Mouse (Mus musculus) MEL (cell line): ENCODE data around the gene Ybx3. TPM values are rescaled to one million over a fixed set of nuclear protein-coding genes. Genes with fewer than 3 reads are reported as not detected.

Source experiments
- DNase-seq: peaks from one replicate; pipeline ENCODE4 v3.0.0; 2011; ENCODE audit warnings: low read depth, low spot score
- H3K27ac ChIP-seq: 2 replicates; pipeline ENCODE4 v1.5.1; 2012; ENCODE audit warnings: low read depth, mild to moderate bottlenecking, control low read depth, low read length, moderate library complexity; ENCODE audit not compliant: control insufficient read depth
- H3K27me3 ChIP-seq, 2 experiments: fragments of 150-350 bp in 1 of 2; sonication (generic) in 1 of 2; 2 replicates each; pipeline ENCODE4 v1.6.1; 2012; ENCODE audit warnings: low read length in 2 of 2, mild to moderate bottlenecking in 2 of 2, improper control_type of control experiment in 1 of 2, moderate library complexity in 1 of 2; ENCODE audit not compliant: insufficient read depth in 2 of 2, control insufficient read depth in 1 of 2
- H3K36me3 ChIP-seq, 2 experiments: 2 replicates each; pipeline ENCODE4 v1.6.1; 2012 to 2014; ENCODE audit warnings: low read length in 2 of 2, improper control_type of control experiment in 1 of 2, inconsistent platforms in 1 of 2, mild to moderate bottlenecking in 1 of 2; ENCODE audit not compliant: insufficient read depth in 2 of 2, control insufficient read depth in 1 of 2
- H3K4me1 ChIP-seq, 2 experiments: fragments of 150-350 bp in 1 of 2; sonication (generic) in 1 of 2; 2 replicates each; pipeline ENCODE4 v1.6.1; 2012; ENCODE audit warnings: low read length in 2 of 2, improper control_type of control experiment in 1 of 2, mild to moderate bottlenecking in 1 of 2; ENCODE audit not compliant: insufficient read depth in 2 of 2, control insufficient read depth in 1 of 2
- H3K4me3 ChIP-seq, 2 experiments: fragments of 150-350 bp in 1 of 2; sonication (generic) in 1 of 2; 2 replicates each; pipeline ENCODE4 v1.5.1; 2012; ENCODE audit warnings: low read depth in 2 of 2, low read length in 2 of 2, mild to moderate bottlenecking in 2 of 2, moderate library complexity in 2 of 2, control low read depth in 1 of 2, improper control_type of control experiment in 1 of 2; ENCODE audit not compliant: control insufficient read depth in 1 of 2, insufficient read depth in 1 of 2
- H3K79me2 ChIP-seq: 2 replicates; pipeline ENCODE4 v1.6.1; 2012; ENCODE audit warnings: mild to moderate bottlenecking, low read length, moderate library complexity; ENCODE audit not compliant: control insufficient read depth, poor library complexity, insufficient read depth
- H3K9ac ChIP-seq: 2 replicates; pipeline ENCODE4 v1.6.1; 2012; ENCODE audit warnings: low read depth, mild to moderate bottlenecking, control low read depth, low read length, moderate library complexity; ENCODE audit not compliant: control insufficient read depth, poor library complexity, severe bottlenecking
- H3K9me3 ChIP-seq: fragments of 150-350 bp; sonication (generic); replicated peaks from 2 replicates; pipeline ENCODE4 v1.6.1; 2012; ENCODE audit warnings: mild to moderate bottlenecking, low read length, improper control_type of control experiment, moderate library complexity; ENCODE audit not compliant: insufficient read depth
- BHLHE40 ChIP-seq: IDR thresholded peaks from 2 replicates; pipeline ENCODE4 v1.6.1; 2012; ENCODE audit warnings: low read depth, mild to moderate bottlenecking, inconsistent platforms, low read length, improper control_type of control experiment, borderline replicate concordance
- CTCF ChIP-seq, 3 experiments: IDR thresholded peaks in 2 of 3; conservative IDR thresholded peaks in 1 of 3; 2 replicates each; pipeline ENCODE4 v1.5.1; 2011 to 2012; ENCODE audit warnings: low read length in 3 of 3, low read depth in 2 of 3, mild to moderate bottlenecking in 2 of 3, improper control_type of control experiment in 1 of 3, inconsistent platforms in 1 of 3, mixed read lengths in 1 of 3, moderate library complexity in 1 of 3; ENCODE audit not compliant: control insufficient read depth in 1 of 3, insufficient read depth in 1 of 3, poor library complexity in 1 of 3, severe bottlenecking in 1 of 3
- E2F4 ChIP-seq: IDR thresholded peaks from 2 replicates; pipeline ENCODE4 v1.6.1; 2011; ENCODE audit warnings: low read depth, low read length, improper control_type of control experiment, borderline replicate concordance
- ELF1 ChIP-seq: IDR thresholded peaks from 2 replicates; pipeline ENCODE4 v1.6.1; 2014; ENCODE audit warnings: low read depth, mild to moderate bottlenecking, inconsistent platforms, low read length, improper control_type of control experiment, moderate library complexity
- GATA1 ChIP-seq: IDR thresholded peaks from 2 replicates; pipeline ENCODE4 v1.6.1; 2011; ENCODE audit warnings: low read depth, low read length, improper control_type of control experiment
- JUND ChIP-seq: IDR thresholded peaks from 2 replicates; pipeline ENCODE4 v1.6.1; 2011; ENCODE audit warnings: low read depth, mild to moderate bottlenecking, improper control_type of control experiment, low read length
- KAT2A ChIP-seq: conservative IDR thresholded peaks from 2 replicates; pipeline ENCODE4 v1.6.1; 2012; ENCODE audit warnings: low read depth, low read length, improper control_type of control experiment, inconsistent platforms
- MAFK ChIP-seq: IDR thresholded peaks from 2 replicates; pipeline ENCODE4 v1.6.1; 2011; ENCODE audit warnings: low read depth, mild to moderate bottlenecking, low read length, improper control_type of control experiment, borderline replicate concordance
- MAX ChIP-seq: IDR thresholded peaks from 2 replicates; pipeline ENCODE4 v1.6.1; 2011; ENCODE audit warnings: low read length, improper control_type of control experiment
- MAZ ChIP-seq: IDR thresholded peaks from 2 replicates; pipeline ENCODE4 v1.6.1; 2012; ENCODE audit warnings: low read depth, mild to moderate bottlenecking, inconsistent platforms, low read length, improper control_type of control experiment
- MEF2A ChIP-seq: IDR thresholded peaks from 2 replicates; pipeline ENCODE4 v1.6.1; 2014; ENCODE audit warnings: low read depth, mild to moderate bottlenecking, inconsistent platforms, low read length, improper control_type of control experiment; ENCODE audit not compliant: poor library complexity, insufficient replicate concordance, severe bottlenecking; ENCODE audit errors: extremely low read depth
- MXI1 ChIP-seq: IDR thresholded peaks from 2 replicates; pipeline ENCODE4 v1.6.1; 2011; ENCODE audit warnings: mild to moderate bottlenecking, low read depth, low read length, improper control_type of control experiment
- MYB ChIP-seq: IDR thresholded peaks from 2 replicates; pipeline ENCODE4 v1.6.1; 2011; ENCODE audit warnings: mild to moderate bottlenecking, low read depth, low read length, improper control_type of control experiment
- NRF1 ChIP-seq: IDR thresholded peaks from 2 replicates; pipeline ENCODE4 v1.6.1; 2014; ENCODE audit warnings: low read depth, mild to moderate bottlenecking, inconsistent platforms, low read length, improper control_type of control experiment, moderate library complexity; ENCODE audit not compliant: poor library complexity, insufficient read depth, severe bottlenecking
- POLR2AphosphoS5 ChIP-seq: IDR thresholded peaks from 2 replicates; pipeline ENCODE4 v1.6.1; 2012; ENCODE audit warnings: low read depth, borderline replicate concordance, mild to moderate bottlenecking, inconsistent platforms, low read length, moderate library complexity, mixed read lengths
- RAD21 ChIP-seq: IDR thresholded peaks from 2 replicates; pipeline ENCODE4 v1.6.1; 2011; ENCODE audit warnings: mild to moderate bottlenecking, low read depth, low read length, improper control_type of control experiment
- SMC3 ChIP-seq: IDR thresholded peaks from 2 replicates; pipeline ENCODE4 v1.6.1; 2011; ENCODE audit warnings: low read depth, low read length, improper control_type of control experiment
- TAL1 ChIP-seq: IDR thresholded peaks from 2 replicates; pipeline ENCODE4 v1.6.1; 2012; ENCODE audit warnings: mild to moderate bottlenecking, inconsistent platforms, low read length, moderate library complexity, mixed read lengths
- ZKSCAN1 ChIP-seq: IDR thresholded peaks from 2 replicates; pipeline ENCODE4 v1.6.1; 2012; ENCODE audit warnings: low read depth, mild to moderate bottlenecking, inconsistent platforms, low read length, improper control_type of control experiment, moderate library complexity
- ZNF384 ChIP-seq: IDR thresholded peaks from 2 replicates; pipeline ENCODE4 v1.6.1; 2012; ENCODE audit warnings: low read depth, mild to moderate bottlenecking, inconsistent platforms, low read length, improper control_type of control experiment
- polyA plus RNA-seq, 2 experiments: library from polyadenylated mRNA; stranded (reverse) in 1 of 2; unstranded in 1 of 2; fragments of >175 nt in 1 of 2; fragments of >200 nt in 1 of 2; gene quantifications; 2 replicates each; pipeline versions ENCODE4 v1.2.1 to v1.2.4; 2012; ENCODE audit warnings: low replicate concordance in 2 of 2, low read depth in 1 of 2; ENCODE audit not compliant: insufficient read length in 2 of 2, insufficient read depth in 1 of 2, missing spikeins in 1 of 2
- total RNA-seq: library from RNA; depleted of rRNA; stranded (reverse); fragments of 300-350 nt; gene quantifications from 2 replicates; pipeline ENCODE4 v1.2.3, GENCODE M21; 2012

The Ybx3 gene
- total and polyA plus RNA-seq, 3 experiments, result 105 to 1,042 (median 575) TPM

- H3K9ac ChIP-seq, result no peak overlapping the region
- no peak for DNase-seq
- H3K79me2 ChIP-seq, result peaks cover 50% of the 10 kb centered on the region
- H3K27me3 ChIP-seq, result no peaks in the 10 kb centered on the region
- H3K4me1 ChIP-seq, result peaks cover 13 to 21% of the 10 kb centered on the region in 2 experiments
- no peaks in the 10 kb centered on the region for H3K9me3 ChIP-seq
- no peak overlapping the region for H3K27ac ChIP-seq
- H3K4me3 ChIP-seq, result no peak overlapping the region
- TF ChIP-seq MYB (no peak), NRF1 (no peak), ZNF384 (no peak), RAD21 (no peak), MAX (no peak)
- TF ChIP-seq, all 39 proteins: peak for 0
- H3K36me3 ChIP-seq, result peaks cover 57 to 60% of the 10 kb centered on the region in 2 experiments
Measured at GRCm38 (mm10) chr6:131377378-131377777, 10.9 kb downstream of the Ybx3 start.

- peaks cover 42 to 61% of the 10 kb centered on the region in 2 experiments for H3K36me3 ChIP-seq
- peaks cover 25% of the 10 kb centered on the region in 2 experiments for H3K4me1 ChIP-seq
- TF ChIP-seq MYB (no peak), NRF1 (no peak), BHLHE40 (no peak), POLR2AphosphoS5 (no peak), GATA1 (no peak), E2F4 (no peak), SMC3 (no peak), MEF2A (no peak), MAFK (no peak), MAZ (no peak), ELF1 (no peak), ZKSCAN1 (no peak), MAX (no peak), TAL1 (no peak), KAT2A (no peak), JUND (no peak), CTCF (IDR thresholded peaks at IDR 0.05 in 2 of 3, conservative IDR thresholded peaks at IDR 0.05 in 1 of 3; ENCODE audit: control insufficient read depth in 1 of 3, insufficient read depth in 1 of 3, low read depth in 2 of 3, low read length in 3 of 3, poor library complexity in 1 of 3, severe bottlenecking in 1 of 3) (no peak), MXI1 (no peak)
- H3K27ac ChIP-seq, result no peak overlapping the region
- peaks cover 36% of the 10 kb centered on the region for H3K79me2 ChIP-seq
- H3K9me3 ChIP-seq, result no peaks in the 10 kb centered on the region
- no peak overlapping the region for H3K4me3 ChIP-seq
- no peaks in the 10 kb centered on the region for H3K27me3 ChIP-seq
- no peak for DNase-seq
- no peak overlapping the region for H3K9ac ChIP-seq
Measured at GRCm38 (mm10) chr6:131374594-131375340, 13.5 kb downstream of the Ybx3 start.
